Mouse (Mus musculus): ENCODE measurements at regions not wholly inside any gene's neighbourhood (a gene's known extent, or its start where the extent isn't known, plus 50 kb on each side); places are given as distances from the start of the nearest gene placed in this dataset.
"Not testable (repeated sequence)": the region's sequence is repeated elsewhere in the genome, so short reads cannot be mapped to it uniquely, and the experiment has no call there.

DNA sequence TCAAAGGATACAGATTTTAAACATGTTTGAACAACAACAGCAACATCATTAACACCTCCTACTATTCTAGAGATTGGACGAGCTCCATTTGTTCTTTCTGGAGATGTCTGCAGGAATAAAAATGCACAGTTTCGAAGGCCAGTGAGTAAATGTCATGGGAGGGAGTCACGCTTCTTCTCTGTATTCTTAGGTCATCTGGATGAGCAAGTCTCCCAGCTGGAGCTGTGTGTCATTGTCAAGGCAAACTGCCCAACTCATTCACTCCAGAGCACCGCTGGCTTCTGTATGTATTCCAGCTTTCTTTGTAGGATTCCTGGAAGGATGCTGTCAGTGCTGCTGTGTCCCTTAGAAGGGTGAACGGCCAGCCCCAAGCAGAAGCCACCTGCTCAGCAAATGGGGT, 297.1 kb downstream of the Diras2 start:
- DNase-seq = peak; percentile 24 to 26

DNA sequence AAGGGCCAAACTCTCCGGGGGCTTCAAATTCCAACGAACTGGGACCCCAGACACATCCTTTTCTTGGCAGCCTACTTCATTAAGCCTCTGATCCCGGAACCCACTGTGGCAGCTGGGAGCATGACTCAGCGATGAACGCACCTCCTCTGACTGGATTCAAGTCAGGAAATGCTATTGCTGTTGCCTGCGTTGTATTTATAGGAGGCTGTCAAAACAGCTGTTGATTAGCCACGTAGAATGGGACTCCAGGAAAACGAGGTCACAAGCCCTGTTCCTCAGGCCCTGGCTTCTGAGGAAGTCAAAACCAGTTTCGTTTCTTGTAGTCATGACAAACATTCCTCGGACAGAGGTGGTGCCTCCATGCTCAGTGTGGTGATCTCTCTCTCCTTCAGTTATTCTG, 295.0 kb downstream of the Diras2 start:
- intact Hi-C loops (cut with DNase I) = no loop called here
- peak; percentile 29 to 47 for DNase-seq

More for the DNA sequence above, 297.1 kb downstream of the Diras2 start:
- intact Hi-C loops (cut with DNase I) = no loop called here

DNA sequence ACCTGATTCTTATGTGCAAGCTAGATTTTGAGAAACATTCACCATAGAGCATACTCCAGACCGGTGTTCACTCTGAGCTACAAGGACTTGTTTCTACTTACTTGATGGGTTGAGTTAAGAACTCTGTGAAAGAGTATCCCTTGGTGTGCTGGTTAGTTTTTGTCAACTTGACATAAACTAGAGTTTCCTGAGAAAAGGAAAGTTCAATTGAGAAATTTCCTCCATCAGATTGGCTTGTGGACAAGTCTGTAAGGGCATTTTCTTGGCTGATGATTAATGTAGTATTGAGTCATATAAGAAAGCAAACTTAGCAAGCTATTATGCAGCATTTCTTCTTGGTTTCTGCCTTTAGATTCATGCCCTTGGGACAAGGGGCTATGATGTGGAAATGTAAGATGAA, 291.5 kb downstream of the Diras2 start:
- intact Hi-C loops (cut with DNase I) = no loop called here

DNA sequence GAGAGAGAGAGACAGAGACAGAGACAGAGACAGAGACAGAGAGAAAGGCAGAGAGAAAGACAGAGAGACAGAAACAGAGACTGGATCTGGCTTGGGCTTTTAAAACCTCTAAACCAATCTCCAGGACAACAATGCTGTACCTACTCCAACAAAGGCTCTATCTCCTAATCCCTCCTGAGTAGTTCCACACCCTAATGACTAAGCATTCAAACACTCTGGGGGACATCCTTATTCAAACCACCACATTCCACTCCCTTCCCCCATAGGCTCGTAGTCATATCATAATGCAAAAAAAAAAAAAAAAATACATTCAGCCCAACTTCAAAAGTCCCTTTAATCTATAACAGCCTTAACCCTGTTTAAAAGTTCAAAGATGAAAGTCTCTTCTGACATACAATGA, 289.3 kb downstream of the Diras2 start:
- DNase-seq = no peak

More for the DNA sequence above, 291.5 kb downstream of the Diras2 start:
- no peak for DNase-seq

DNA sequence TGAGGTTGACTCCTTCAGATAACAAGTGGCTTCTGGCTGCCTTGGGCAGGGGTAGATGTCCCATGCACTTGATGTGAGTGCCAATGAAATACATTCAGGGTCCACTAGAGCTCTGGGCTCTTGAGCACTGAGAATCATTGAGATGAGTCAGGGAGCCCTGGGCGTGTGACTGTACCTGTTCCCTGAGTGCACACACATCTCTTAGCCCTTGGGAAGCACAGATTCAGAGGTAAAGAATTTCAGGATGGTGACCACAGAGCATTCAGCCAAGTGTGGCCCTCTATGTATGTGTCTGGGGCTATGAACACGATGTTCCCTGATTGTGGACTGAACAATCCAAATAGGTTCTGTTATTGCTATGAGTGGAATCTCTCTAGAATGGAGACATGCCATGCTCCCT, 281.6 kb downstream of the Diras2 start:
- DNase-seq = no peak
- intact Hi-C loops (cut with DNase I) = no loop called here

More for the DNA sequence above, 289.3 kb downstream of the Diras2 start:
- intact Hi-C loops (cut with DNase I) = no loop called here

DNA sequence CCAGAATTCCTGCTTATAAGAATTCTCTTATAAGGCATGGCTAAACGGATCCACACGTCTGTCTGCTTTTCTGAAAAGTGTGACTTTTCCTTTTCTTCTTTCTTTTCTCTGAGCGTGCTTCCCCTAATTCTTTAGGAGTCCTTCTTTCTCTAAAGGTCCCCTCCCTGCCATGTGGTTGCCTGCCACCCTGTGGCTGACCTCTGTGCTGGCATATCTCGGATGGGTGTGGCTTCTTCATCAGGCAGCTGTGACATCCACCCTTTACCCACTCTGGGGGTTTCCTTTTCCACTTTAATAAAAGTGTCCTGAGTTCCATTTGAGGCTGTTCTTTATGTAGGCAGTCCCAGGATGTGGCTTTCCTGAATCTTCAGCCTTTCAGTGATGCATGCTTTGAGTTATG, 280.7 kb downstream of the Diras2 start:
- intact Hi-C loops (cut with DNase I) = no loop called here
- DNase-seq = no peak

DNA sequence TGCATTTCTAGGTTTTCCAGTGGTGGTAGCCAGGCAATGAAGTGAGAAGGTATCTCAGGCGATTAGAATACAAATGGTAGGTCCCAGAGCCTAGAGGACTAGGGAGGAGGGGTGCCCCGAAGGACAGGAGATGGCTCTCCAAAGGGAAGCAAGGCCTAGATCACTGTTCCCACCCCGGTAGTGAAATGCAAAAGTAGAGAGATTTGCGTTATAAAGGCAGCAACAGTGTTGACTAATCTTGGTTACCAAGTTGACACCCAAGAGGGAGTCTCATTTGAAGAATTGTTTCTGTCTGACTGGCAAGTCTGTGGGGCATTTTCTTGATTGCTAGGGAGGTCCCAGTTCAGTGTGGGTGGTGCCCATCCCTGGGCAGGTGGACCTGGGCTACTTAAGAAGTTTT, 278.8 kb downstream of the Diras2 start:
- no peak for DNase-seq
- intact Hi-C loops (cut with DNase I) = loop anchor here (2.0 kb wide), 1 partner anchor 376 kb away; no protein-coding TSS in a partner anchor

DNA sequence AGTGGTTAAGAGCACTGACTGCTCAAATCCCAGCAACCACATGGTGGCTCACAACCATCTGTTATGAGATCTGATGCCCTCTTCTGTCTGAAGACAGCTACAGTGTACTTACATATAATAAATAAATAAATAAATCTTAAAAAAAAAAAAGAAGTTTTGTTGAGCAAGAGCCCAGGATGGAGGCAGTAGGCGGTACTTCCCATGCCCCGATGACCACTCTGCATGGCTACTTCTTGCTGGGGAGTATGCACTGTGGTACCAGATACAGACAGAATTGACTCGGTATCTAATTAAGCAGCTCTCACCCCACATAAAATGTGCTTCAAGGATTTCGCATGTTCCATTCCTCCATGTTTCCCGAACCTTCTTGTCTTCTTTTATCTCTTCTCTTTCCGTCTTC, 278.4 kb downstream of the Diras2 start:
- not testable (repeated sequence) for DNase-seq
- intact Hi-C loops (cut with DNase I) = loop anchor here (1.0 to 2.0 kb wide), 2 partner anchors 283 to 376 kb away; no protein-coding TSS in a partner anchor

DNA sequence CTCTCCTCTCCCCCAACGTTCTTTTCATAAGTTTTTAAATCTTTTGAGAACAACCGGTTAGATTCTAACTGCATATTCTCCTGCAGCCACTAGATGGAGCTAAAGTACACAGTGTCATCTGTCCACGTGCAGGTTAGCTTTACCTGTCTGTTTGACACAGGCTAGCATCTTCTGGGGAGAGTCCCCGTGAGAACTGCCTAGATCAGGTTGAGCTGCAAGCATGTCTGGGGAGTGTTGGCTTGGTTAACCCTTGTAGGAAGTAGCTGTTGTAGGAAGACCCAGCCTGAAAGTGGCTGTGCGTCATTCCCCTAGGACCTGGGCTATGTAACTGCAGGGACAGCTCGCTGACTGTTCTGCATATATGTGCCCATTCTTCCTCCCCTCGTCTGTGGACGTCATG, 277.9 kb downstream of the Diras2 start:
- intact Hi-C loops (cut with DNase I) = loop anchor here (1.0 to 2.0 kb wide), 2 partner anchors 282 to 376 kb away; no protein-coding TSS in a partner anchor
- DNase-seq = peak in 1 of 2 experiments; percentile 42

DNA sequence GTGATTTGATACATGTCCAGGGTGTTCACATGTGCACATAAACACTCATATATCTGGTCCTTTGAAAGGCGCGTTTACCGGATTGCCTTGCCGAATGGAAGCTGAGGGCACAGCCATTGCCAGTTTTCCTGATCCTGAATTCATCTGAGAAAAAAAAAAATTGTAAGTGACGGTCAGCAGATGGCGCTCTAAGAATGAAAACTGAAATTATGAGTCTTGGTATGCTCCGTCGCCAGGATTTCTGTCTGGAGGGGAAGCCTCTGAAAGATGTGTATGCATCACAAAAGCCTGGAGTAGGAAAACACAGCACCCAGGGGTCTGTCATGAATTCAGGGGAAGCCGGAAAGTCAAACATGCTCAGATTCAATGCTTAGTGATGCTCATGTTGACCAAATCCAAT, 276.9 kb downstream of the Diras2 start:
- peak; percentile 29 to 42 for DNase-seq
- intact Hi-C loops (cut with DNase I) = loop anchor here (1.0 kb wide), 1 partner anchor 277 kb away; the partner anchor contains the start of gene Diras2

DNA sequence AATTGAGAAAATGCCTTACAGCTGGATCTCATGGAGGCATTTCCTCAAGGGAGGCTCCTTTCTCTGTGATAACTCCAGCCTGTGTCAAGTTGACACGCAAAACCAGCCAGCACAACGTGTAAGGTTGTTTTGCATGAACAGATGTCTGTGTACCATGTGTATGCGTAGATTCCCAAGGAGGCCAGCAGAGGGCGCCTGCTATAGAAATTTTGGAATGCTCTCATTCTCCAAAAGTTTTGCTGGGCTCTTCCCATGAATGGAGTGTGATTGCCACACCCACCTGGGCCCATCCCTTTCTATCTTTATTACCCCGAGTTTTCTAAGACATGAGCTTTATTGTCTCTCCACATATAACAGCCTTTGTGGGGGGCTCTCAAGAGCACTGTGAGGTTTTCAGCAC, 275.4 kb downstream of the Diras2 start:
- DNase-seq = no peak
- intact Hi-C loops (cut with DNase I) = no loop called here

DNA sequence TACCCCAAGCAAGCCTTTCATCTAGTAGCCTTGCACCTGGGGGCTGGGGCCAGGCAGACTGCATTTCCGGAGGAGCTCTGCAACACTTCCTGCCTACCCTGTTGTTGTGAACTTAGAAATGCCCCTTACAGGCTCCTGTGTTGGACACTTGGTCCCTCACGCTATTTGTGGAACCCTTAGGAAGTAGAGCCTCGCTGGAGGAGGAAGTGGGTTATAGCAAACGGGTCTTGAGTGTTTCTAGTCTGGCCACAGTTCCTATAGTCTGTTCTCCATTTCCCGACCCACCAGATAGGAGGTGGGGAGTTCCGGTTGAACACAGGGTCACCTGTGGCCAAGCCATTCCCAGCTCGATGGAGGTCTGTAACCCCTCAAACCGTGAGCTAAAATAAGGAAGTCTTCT, 272.7 kb downstream of the Diras2 start:
- DNase-seq = no peak

DNA sequence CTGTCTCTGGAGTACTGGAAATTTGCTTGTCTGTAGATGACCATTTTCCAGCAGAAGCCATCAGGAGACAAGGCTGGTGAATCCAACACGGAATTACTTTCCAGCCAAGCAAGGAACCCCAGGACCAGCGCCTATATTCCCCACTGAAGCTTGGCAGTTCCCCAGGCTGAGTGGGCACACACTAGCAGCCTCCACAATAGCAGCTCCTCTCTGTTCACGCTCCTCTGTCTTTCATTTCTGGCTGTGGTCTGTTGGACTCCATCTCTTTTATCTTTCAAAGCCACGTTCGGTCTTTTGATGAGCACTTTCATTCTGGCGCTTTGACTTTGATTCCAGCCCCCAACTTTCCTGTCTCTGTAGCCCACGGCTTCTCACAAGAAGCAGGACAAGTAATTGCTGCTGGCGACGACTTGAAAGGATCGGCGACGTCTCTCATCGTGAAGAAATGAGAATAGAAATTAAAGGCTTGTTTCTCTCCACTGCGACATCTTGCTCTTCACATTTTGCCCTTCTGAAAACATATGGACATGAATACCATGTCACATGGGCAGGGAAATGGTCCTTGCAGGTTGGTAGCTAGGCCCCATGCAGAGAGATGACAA, 268.0 kb downstream of the Diras2 start:
- DNase-seq = no peak
- intact Hi-C loops (cut with DNase I) = no loop called here

More for the DNA sequence above, 272.7 kb downstream of the Diras2 start:
- intact Hi-C loops (cut with DNase I) = no loop called here

DNA sequence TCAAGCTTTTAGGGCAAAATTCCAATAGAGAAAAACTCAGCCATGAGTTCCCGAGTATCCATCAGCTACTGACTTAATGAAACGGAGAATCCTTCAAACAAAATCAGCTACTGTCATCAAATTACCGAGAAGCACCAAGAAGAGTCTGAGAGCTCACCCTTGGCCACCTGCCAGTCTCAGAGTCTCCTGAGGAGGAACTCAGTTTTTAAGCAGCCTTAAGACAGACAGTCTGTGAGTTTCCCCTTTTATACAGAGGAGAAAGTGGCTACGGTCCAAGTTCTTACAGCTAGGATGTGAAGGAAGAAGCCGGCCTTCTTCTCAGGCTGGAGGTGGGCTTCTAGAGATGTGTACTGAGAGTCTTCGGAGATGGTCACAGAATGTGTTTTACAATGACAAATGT, 262.8 kb downstream of the Diras2 start:
- peak; percentile 7 to 19 for DNase-seq

DNA sequence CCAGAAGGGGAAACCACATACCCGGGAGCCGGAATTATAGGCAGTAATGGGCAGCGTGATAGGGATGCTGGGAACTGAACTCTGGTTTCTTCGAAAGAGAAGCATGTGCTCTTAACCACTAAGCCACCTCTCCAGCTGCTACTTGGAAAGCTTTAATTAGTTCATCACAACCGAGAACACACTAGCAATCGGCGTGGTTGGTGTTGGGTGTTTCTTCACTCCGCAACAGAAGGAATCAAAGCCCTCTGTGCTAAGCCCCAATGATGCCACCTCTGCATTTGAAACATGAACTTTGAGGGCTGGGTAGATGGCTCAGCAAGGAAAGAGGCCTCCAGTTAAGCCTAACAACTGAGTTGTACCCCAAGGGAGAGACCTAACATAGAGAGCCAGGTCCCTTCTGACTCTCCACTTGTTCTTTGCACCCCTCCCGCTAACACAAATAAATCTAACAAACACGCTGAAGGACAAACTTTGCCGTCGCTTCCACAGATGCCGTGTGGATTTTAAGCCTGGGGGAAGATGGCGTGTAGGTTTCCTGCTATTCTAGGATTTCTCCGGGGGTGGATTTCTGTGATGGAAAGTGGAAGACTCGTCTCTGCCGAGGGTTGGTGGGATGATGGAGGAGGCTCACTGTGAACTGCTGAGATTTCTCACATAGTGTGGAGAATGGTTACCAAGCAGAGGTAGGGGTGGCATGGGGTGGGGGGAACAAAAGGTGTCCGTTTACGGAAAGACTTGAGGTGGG, 257.4 kb downstream of the Diras2 start:
- intact Hi-C loops (cut with DNase I) = loop anchor here (2.0 kb wide), 1 partner anchor 351 kb away; no protein-coding TSS in a partner anchor

More for the DNA sequence above, 262.8 kb downstream of the Diras2 start:
- intact Hi-C loops (cut with DNase I) = no loop called here

DNA sequence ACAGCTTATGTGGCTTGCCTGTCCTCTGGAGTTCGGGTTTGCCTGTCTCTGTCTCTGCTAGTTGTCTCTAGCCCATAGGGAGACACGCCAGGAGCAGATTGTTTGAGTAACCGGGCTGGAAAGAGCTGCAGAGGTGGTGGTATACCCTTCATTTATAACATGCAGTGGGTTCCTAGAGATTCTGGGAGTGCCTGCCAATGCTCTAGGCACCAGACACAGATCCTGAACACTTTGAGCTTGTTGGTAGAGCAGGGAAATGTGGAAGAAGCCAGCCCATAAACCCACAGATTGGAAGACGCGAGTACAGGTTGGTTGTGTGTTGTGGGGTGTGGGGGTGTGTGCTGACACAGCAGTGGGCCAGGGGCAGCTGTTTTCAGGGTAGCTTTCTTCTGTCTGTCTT, 255.9 kb downstream of the Diras2 start:
- intact Hi-C loops (cut with DNase I) = loop anchor here (1.0 to 2.0 kb wide), 2 partner anchors 255 to 350 kb away; no protein-coding TSS in a partner anchor

More for the DNA sequence above, 257.4 kb downstream of the Diras2 start:
- DNase-seq = no peak

DNA sequence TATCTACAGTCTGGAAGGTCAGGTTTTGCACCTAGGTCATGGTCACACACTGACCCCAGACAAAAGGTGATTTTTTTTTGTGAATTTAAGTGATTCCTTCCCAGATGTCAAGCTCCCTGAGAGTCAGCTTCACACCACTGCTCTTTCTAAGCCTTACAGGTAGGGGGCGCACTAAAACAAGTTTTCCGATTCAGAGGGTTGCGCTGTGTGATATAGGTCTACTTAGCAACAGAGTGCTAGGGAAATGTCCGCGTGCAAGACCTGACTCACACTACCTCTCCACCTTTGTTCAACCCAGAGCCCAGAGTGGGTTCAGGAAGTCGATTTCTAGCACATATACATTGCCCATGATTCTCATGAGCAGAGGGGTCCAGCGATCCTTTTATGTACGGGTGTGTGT, 255.4 kb downstream of the Diras2 start:
- intact Hi-C loops (cut with DNase I) = loop anchor here (1.0 to 2.0 kb wide), 2 partner anchors 255 to 349 kb away; no protein-coding TSS in a partner anchor
- peak; percentile 41 to 49 for DNase-seq

More for the DNA sequence above, 255.9 kb downstream of the Diras2 start:
- DNase-seq = no peak

DNA sequence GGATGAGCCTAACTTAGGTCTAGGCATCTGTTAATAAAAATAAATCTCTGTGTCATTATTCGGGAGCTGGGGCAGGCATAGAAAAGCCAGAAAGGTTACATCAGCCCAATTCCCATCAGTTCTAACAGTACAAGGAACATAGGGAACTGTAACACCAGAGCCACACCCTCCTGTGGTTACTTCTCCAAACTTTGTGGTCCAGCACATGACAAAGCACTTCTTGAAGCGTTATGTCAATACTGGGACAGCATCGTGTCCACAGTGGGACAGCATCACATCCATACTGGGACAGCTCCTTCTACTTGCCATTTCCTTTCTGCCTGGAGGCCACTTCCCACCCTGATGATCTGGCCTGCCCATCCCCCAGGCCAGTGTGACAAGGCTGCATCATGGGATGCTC, 253.9 kb downstream of the Diras2 start:
- DNase-seq = no peak
- intact Hi-C loops (cut with DNase I) = no loop called here

DNA sequence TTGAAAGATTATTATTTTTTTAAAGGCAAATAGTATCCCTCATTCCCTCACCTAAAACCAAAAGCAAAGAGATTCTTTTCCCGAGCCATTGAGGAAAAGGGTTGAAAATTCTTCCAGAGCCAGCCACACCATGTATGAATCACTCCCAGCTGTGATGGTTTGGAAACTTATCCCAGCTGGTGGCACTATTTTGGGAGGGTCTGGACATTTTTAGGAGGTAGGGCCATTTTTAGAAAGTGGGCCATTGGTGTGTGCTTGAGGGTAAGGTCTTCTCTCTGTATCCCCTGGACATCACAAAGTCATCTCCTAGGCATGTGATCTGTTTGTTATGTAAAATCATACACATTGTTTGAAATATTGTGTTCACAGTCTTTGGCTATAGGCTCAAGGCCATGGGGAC, 252.2 kb downstream of the Diras2 start:
- intact Hi-C loops (cut with DNase I) = no loop called here
- DNase-seq = no peak

DNA sequence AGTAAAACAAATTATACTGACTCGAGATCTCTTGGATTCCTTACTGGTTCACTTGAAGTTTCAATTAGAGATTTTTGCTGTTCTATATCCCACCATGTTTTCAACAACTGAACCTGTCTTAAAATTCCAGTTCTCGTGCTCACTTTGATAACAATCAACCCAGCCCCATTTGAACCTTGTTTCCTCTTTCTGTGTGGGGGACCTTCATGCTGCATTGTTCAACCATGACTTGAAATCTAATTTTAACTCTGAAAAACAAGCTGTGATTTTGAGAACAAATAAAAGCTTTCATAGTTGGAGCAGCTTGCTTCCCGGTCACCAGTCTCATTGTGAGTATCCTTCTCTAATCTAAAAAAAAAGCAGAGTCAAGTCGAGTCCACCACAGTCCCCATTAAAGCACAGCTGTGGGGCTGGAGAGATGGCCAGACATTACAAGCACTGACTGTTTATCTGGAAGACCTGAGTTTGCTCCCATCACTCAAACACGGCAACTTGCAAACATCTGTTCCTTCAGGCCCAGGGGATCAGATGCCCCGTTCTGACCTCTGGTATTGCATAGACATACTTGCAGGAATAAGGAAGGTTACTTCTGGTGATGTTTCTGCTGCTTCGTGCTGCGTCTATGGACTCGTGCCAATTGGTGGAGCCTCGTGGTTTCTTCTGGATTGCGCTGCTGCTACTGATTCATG, 251.7 kb downstream of the Diras2 start:
- intact Hi-C loops (cut with DNase I) = no loop called here

DNA sequence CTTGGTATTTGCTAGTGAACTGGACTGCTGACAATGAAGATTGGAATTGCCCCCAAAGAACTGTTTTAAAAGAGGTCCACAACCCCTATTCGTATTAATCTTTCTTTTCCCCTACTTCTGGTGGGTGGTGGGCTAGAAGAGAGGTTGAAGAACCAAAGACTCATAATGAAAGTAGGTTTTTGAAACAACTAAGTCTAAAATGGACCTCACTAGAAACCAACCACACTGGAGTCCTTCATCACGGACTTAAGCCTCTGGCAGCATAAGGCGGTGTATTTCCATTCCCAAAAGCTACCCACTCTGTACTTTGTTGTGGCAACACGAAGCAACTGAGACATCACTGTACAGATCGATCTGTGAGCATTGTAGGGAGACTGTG, 251.1 kb downstream of the Diras2 start:
- no peak for DNase-seq
- intact Hi-C loops (cut with DNase I) = no loop called here

More for the DNA sequence above, 251.7 kb downstream of the Diras2 start:
- DNase-seq = no peak
